ENCODE assay signal across 17 mouse cellular contexts in the genomic region with DNA sequence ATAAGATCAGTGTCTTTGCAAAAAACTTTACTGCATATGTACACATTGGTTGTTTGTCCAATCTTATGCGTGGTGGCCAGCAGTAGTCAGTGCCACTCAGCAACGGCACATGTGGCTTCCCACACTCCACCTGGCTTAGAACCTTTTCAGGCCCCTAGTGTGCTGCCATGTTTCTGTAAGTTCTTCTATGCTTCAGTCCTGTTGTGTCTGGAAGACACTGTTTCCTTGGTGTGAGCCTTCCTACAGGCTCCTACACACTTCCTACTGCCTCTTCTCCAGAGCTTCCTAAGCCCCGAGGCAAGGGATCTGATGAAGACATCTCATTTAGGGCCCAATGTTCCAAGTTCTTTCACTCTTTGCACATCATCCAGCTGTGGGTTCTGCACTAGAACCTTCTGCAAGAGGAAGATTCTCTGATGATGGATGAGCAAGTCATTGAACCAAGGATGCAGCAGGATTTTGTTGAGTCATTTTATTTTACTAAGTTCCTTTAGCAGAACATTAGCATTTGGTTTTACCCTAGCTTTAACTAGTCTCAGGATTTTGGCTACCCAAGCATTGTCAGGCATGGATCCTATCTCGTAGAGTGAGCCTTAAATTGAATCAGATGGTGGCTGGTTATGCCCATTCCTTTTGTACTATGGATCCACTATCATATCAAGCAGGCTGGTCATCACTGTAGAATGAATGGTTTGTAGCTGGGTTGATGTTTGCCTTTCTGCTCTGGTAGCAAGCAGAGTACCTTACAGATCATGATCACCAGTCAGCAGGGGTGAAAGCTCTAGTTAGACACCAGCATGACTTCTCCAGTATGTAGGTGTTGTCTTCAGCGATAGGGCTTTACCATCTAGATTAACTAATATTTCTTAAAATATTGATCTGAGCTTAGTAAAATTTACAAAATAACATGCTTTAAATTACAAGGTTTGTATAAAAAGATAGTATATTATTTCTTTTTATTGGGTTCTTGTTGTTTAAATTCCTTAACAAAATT. TPM values are rescaled to one million over a fixed set of nuclear protein-coding genes. Genes with fewer than 3 reads are reported as not detected.
DNase-seq lines count a peak whose midpoint lies in the region; ATAC-seq and TF ChIP-seq lines count a peak whose summit lies in the region.
"Not testable (repeated sequence)": the region's sequence is repeated elsewhere in the genome, so short reads cannot be mapped to it uniquely, and the experiment has no call there.
"Had no signal": no experiment of that assay in that cellular context is flagged by ENCODE, and none has a peak within 500 bp of the region (broad histone marks: within the 10 kb centered on the region; RNA-seq: fewer than 3 reads in every experiment).

No protein-coding gene starts in this region.

- H3K9me3 ChIP-seq in embryonic facial prominence, embryonic 12.5 days = peaks cover 14% of the 10 kb centered on the region
- not testable (repeated sequence) for H3K9me3 ChIP-seq in forebrain, postnatal 0 days (ENCODE audit: low read length); lung, embryonic 14.5 days (ENCODE audit: low read depth, low read length); midbrain, postnatal 0 days (ENCODE audit: low read length); stomach, postnatal 0 days (ENCODE audit: control insufficient read depth, low read length)
- peaks cover 13% of the 10 kb centered on the region; the same call in 1 of the 2 replicates for H3K9me3 ChIP-seq in heart, postnatal 0 days (replicated peaks; ENCODE audit: control insufficient read depth, low read length)
- H3K9me3 ChIP-seq in intestine, embryonic 15.5 days = peaks cover 10% of the 10 kb centered on the region; the same call in 1 of the 2 replicates
- H3K9me3 ChIP-seq in limb, embryonic 13.5 days = peaks cover 33% of the 10 kb centered on the region

- DNase-seq in forebrain, postnatal 0 days; heart, postnatal 0 days (ENCODE audit: low spot score); lung, embryonic 14.5 days; midbrain, postnatal 0 days (ENCODE audit: low spot score); stomach, postnatal 0 days (ENCODE audit: low spot score): not testable (repeated sequence)

- not testable (repeated sequence) for H3K4me2 ChIP-seq in embryonic facial prominence, embryonic 12.5 days (replicated peaks); forebrain, postnatal 0 days (ENCODE audit: low read depth); heart, postnatal 0 days (ENCODE audit: low read depth, low read length); intestine, embryonic 15.5 days (replicated peaks); limb, embryonic 13.5 days (replicated peaks); lung, embryonic 14.5 days; midbrain, postnatal 0 days (ENCODE audit: low read depth, low read length, poor library complexity, severe bottlenecking); stomach, postnatal 0 days (replicated peaks; ENCODE audit: low read depth)

- not testable (repeated sequence) for H3K9ac ChIP-seq in embryonic facial prominence, embryonic 12.5 days; forebrain, postnatal 0 days; heart, postnatal 0 days (replicated peaks; ENCODE audit: low read depth, low read length); intestine, embryonic 15.5 days; limb, embryonic 13.5 days; lung, embryonic 14.5 days; midbrain, postnatal 0 days (replicated peaks; ENCODE audit: low read length, poor library complexity, severe bottlenecking); stomach, postnatal 0 days (ENCODE audit: low read length)

- TF ChIP-seq EP300 in heart, postnatal 0 days (IDR thresholded peaks at IDR 0.05; ENCODE audit: low read depth); stomach, postnatal 0 days (optimal IDR thresholded peaks at IDR 0.05): not testable (repeated sequence)

- H3K4me3 ChIP-seq in embryonic facial prominence, embryonic 12.5 days; forebrain, postnatal 0 days (ENCODE audit: low read depth, low read length); heart, postnatal 0 days (ENCODE audit: low read depth, low read length); intestine, embryonic 15.5 days (replicated peaks); limb, embryonic 13.5 days; lung, embryonic 14.5 days (ENCODE audit: low read depth, low read length); midbrain, postnatal 0 days (ENCODE audit: low read depth, low read length); stomach, postnatal 0 days (ENCODE audit: low read depth, low read length): not testable (repeated sequence)

- not testable (repeated sequence) for H3K27me3 ChIP-seq in embryonic facial prominence, embryonic 12.5 days; forebrain, postnatal 0 days (ENCODE audit: insufficient read depth, low read length); heart, postnatal 0 days (ENCODE audit: control insufficient read depth, insufficient read depth, low read length); intestine, embryonic 15.5 days (replicated peaks); limb, embryonic 13.5 days; lung, embryonic 14.5 days (ENCODE audit: insufficient read depth, low read length); midbrain, postnatal 0 days (ENCODE audit: insufficient read depth, low read length); stomach, postnatal 0 days (ENCODE audit: control insufficient read depth, insufficient read depth, low read length)

- not testable (repeated sequence) for H3K27ac ChIP-seq in embryonic facial prominence, embryonic 12.5 days; forebrain, postnatal 0 days (ENCODE audit: low read depth, low read length); heart, postnatal 0 days (ENCODE audit: low read depth); intestine, embryonic 15.5 days; limb, embryonic 13.5 days; lung, embryonic 14.5 days (ENCODE audit: low read depth); midbrain, postnatal 0 days (ENCODE audit: low read depth, low read length); stomach, postnatal 0 days (replicated peaks)

- H3K36me3 ChIP-seq in embryonic facial prominence, embryonic 12.5 days; forebrain, postnatal 0 days (ENCODE audit: insufficient read depth); heart, postnatal 0 days (replicated peaks; ENCODE audit: control insufficient read depth, insufficient read depth, low read length); intestine, embryonic 15.5 days; limb, embryonic 13.5 days; lung, embryonic 14.5 days (ENCODE audit: insufficient read depth); midbrain, postnatal 0 days (ENCODE audit: insufficient read depth, low read length); stomach, postnatal 0 days (ENCODE audit: control insufficient read depth, insufficient read depth, low read length): not testable (repeated sequence)

- not testable (repeated sequence) for TF ChIP-seq CTCF in forebrain, postnatal 0 days (IDR thresholded peaks at IDR 0.05; ENCODE audit: low read depth); heart, postnatal 0 days (IDR thresholded peaks at IDR 0.05; ENCODE audit: low read depth); lung, embryonic 14.5 days (IDR thresholded peaks at IDR 0.05; ENCODE audit: low read depth); midbrain, postnatal 0 days (IDR thresholded peaks at IDR 0.05); stomach, postnatal 0 days (IDR thresholded peaks at IDR 0.05; ENCODE audit: low read depth)

- ATAC-seq in embryonic facial prominence, embryonic 12.5 days (ENCODE audit: insufficient number of reproducible peaks, insufficient read depth, low FRiP score, low TSS enrichment) = peak; percentile 86
- ATAC-seq in forebrain, postnatal 0 days = peak; percentile 71
- peak; percentile 87 for ATAC-seq in heart, postnatal 0 days (ENCODE audit: insufficient read depth, low read depth)
- ATAC-seq in intestine, embryonic 15.5 days = peak; percentile 89
- peak; percentile 89 for ATAC-seq in limb, embryonic 13.5 days (ENCODE audit: low FRiP score, low read depth)
- ATAC-seq in lung, embryonic 14.5 days (ENCODE audit: insufficient read depth) = peak; percentile 83
- peak; percentile 83 for ATAC-seq in midbrain, postnatal 0 days (ENCODE audit: low FRiP score)
- peak; percentile 85 for ATAC-seq in stomach, postnatal 0 days (ENCODE audit: low FRiP score, low TSS enrichment)

- H3K4me1 ChIP-seq in embryonic facial prominence, embryonic 12.5 days; forebrain, postnatal 0 days (ENCODE audit: insufficient read depth); heart, postnatal 0 days (ENCODE audit: control insufficient read depth, insufficient read depth); intestine, embryonic 15.5 days (replicated peaks); limb, embryonic 13.5 days; lung, embryonic 14.5 days (ENCODE audit: insufficient read depth); midbrain, postnatal 0 days (ENCODE audit: insufficient read depth, low read length); stomach, postnatal 0 days (replicated peaks; ENCODE audit: control insufficient read depth, insufficient read depth): not testable (repeated sequence)

- WGBS in embryonic facial prominence, embryonic 12.5 days = 78% methylated on average over 5 of the region's 5 CpGs
- WGBS in forebrain, postnatal 0 days = 73% methylated on average over 5 of the region's 5 CpGs
- WGBS in heart, postnatal 0 days = 58% methylated on average over 5 of the region's 5 CpGs
- WGBS in intestine, embryonic 15.5 days = 75% methylated on average over 5 of the region's 5 CpGs
- WGBS in limb, embryonic 13.5 days = 78% methylated on average over 5 of the region's 5 CpGs
- WGBS in lung, embryonic 14.5 days = 73% methylated on average over 5 of the region's 5 CpGs
- 67% methylated on average over 5 of the region's 5 CpGs for WGBS in midbrain, postnatal 0 days
- 71% methylated on average over 5 of the region's 5 CpGs for WGBS in stomach, postnatal 0 days

RNA-seq across cellular contexts. Expression of gene Gm10354, which starts 26.1 kb away (rescaled TPM):
- not detected in 2 replicates for polyA plus RNA-seq in embryonic facial prominence, embryonic 12.5 days (2016; fragmentation: Nextera tagmentation; extraction: Ambion mirVana)
- total RNA-seq in forebrain, postnatal 0 days (2014; rRNA removed) = not detected in 2 replicates
- not detected in 2 replicates for polyA plus RNA-seq in forebrain, postnatal 0 days (2015; fragmentation: Nextera tagmentation; extraction: Ambion mirVana)
- total RNA-seq in heart, postnatal 0 days (2014; rRNA removed; ENCODE audit: low replicate concordance) = not detected in 2 replicates
- not detected in 2 replicates for polyA plus RNA-seq in heart, postnatal 0 days (2015; fragmentation: Nextera tagmentation; extraction: Ambion mirVana)
- polyA plus RNA-seq in intestine, embryonic 15.5 days (2015; fragmentation: Nextera tagmentation; extraction: Ambion mirVana) = not detected in 2 replicates
- polyA plus RNA-seq in limb, embryonic 13.5 days (2015; fragmentation: Nextera tagmentation; extraction: Ambion mirVana) = not detected in 2 replicates
- not detected in 2 replicates for polyA plus RNA-seq in lung, embryonic 14.5 days (2014; fragmentation: Nextera tagmentation; extraction: Ambion mirVana)
- total RNA-seq in midbrain, postnatal 0 days (2014; rRNA removed) = not detected in 2 replicates
- not detected in 2 replicates for polyA plus RNA-seq in midbrain, postnatal 0 days (2015; fragmentation: Nextera tagmentation; extraction: Ambion mirVana)
- not detected in 2 replicates for polyA plus RNA-seq in stomach, postnatal 0 days (2015; fragmentation: Nextera tagmentation; extraction: Ambion mirVana)
- total RNA-seq: adrenal gland, adult 8-10 months; gastrocnemius, adult 18-20 months; heart, adult 18-20 months; layer of hippocampus, postnatal 10 days; left cerebral cortex, postnatal 14 days had no signal
- polyA plus RNA-seq: hindbrain, embryonic 10.5 days; midbrain, embryonic 10.5 days; spleen, adult 2 months; urinary bladder, adult 2 months had no signal

RNA-seq across cellular contexts. Expression of gene Gm17019, which starts 27.9 kb away (rescaled TPM):
- polyA plus RNA-seq in embryonic facial prominence, embryonic 12.5 days (2016; fragmentation: Nextera tagmentation; extraction: Ambion mirVana) = not detected in 2 replicates
- total RNA-seq in forebrain, postnatal 0 days (2014; rRNA removed) = not detected in 2 replicates
- polyA plus RNA-seq in forebrain, postnatal 0 days (2015; fragmentation: Nextera tagmentation; extraction: Ambion mirVana) = not detected in 2 replicates
- total RNA-seq in heart, postnatal 0 days (2014; rRNA removed; ENCODE audit: low replicate concordance) = not detected in 2 replicates
- not detected in 2 replicates for polyA plus RNA-seq in heart, postnatal 0 days (2015; fragmentation: Nextera tagmentation; extraction: Ambion mirVana)
- not detected in 2 replicates for polyA plus RNA-seq in intestine, embryonic 15.5 days (2015; fragmentation: Nextera tagmentation; extraction: Ambion mirVana)
- not detected in 2 replicates for polyA plus RNA-seq in limb, embryonic 13.5 days (2015; fragmentation: Nextera tagmentation; extraction: Ambion mirVana)
- not detected in 2 replicates for polyA plus RNA-seq in lung, embryonic 14.5 days (2014; fragmentation: Nextera tagmentation; extraction: Ambion mirVana)
- not detected in 2 replicates for total RNA-seq in midbrain, postnatal 0 days (2014; rRNA removed)
- polyA plus RNA-seq in midbrain, postnatal 0 days (2015; fragmentation: Nextera tagmentation; extraction: Ambion mirVana) = not detected in 2 replicates
- not detected in 2 replicates for polyA plus RNA-seq in stomach, postnatal 0 days (2015; fragmentation: Nextera tagmentation; extraction: Ambion mirVana)
- total RNA-seq: adrenal gland, adult 8-10 months; gastrocnemius, adult 18-20 months; heart, adult 18-20 months; layer of hippocampus, postnatal 10 days; left cerebral cortex, postnatal 14 days had no signal
- polyA plus RNA-seq: hindbrain, embryonic 10.5 days; midbrain, embryonic 10.5 days; spleen, adult 2 months; urinary bladder, adult 2 months had no signal
